Mouse (Mus musculus): ENCODE data around the gene Uncx. TPM values are rescaled to one million over a fixed set of nuclear protein-coding genes. Genes with fewer than 3 reads are reported as not detected.

Gene Uncx
- not detected in 2 replicates for total RNA-seq (2017)

GRCm38 (mm10) chr5:139543214-139543613 lies at the start of gene Uncx:
TSS of gene Uncx (plus strand) at chr5:139543494.
- no peak for ATAC-seq (ENCODE audit: extremely low read depth, insufficient number of reproducible peaks, low FRiP score, poor library complexity, severe bottlenecking)

- ATAC-seq (ENCODE audit: extremely low read depth, insufficient number of reproducible peaks, low FRiP score, poor library complexity, severe bottlenecking), result no peak
Observed at GRCm38 (mm10) chr5:139493690-139494089, 49.6 kb upstream of the Uncx start.

GRCm38 (mm10) chr5:139495019-139495669 lies 48.1 kb upstream of the Uncx start:
- ATAC-seq (ENCODE audit: extremely low read depth, insufficient number of reproducible peaks, low FRiP score, poor library complexity, severe bottlenecking), result no peak

DNA sequence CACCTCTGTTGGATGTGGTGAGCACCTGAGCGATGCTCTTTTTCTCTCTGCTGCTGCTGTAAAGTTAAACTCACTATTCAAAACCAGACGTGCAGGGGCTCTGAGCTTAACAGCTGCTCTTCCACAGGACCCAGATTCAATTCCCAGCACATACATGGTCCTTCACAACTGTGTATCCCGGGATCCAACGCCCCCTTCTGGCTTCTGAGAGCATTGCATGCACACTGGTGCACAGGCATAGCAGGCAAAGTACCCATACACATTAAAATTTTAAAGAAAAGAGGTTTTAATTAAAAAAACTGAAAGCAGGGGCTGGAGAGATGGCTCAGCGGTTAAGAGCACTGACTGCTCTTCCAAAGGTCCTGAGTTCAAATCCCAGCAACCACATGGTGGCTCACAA lies 46.4 kb upstream of the Uncx start:
- no peak for ATAC-seq (ENCODE audit: extremely low read depth, insufficient number of reproducible peaks, low FRiP score, poor library complexity, severe bottlenecking)

- no peak for ATAC-seq (ENCODE audit: extremely low read depth, insufficient number of reproducible peaks, low FRiP score, poor library complexity, severe bottlenecking)
Observed at GRCm38 (mm10) chr5:139498791-139499190, 44.5 kb upstream of the Uncx start.

DNA sequence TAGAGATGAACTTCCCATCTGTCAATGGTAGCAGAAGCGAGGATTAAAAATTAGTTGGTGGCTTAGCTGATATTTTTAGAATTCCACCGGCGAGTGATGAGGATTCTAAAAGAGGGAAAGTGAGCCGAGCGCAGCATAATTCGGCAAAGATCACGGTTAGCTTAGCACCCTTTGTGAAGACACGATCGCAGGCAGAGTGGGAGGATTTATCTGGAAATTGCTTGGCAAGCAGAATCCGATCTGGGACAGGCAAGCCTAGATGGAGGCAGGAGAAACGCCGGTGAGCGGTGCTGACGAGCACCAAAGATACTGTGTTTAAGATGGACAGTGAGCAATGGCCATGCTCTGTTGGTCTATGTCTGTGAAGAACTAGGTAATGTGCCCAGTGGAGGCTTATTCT lies 41.0 kb upstream of the Uncx start:
- no peak for ATAC-seq (ENCODE audit: extremely low read depth, insufficient number of reproducible peaks, low FRiP score, poor library complexity, severe bottlenecking)

DNA sequence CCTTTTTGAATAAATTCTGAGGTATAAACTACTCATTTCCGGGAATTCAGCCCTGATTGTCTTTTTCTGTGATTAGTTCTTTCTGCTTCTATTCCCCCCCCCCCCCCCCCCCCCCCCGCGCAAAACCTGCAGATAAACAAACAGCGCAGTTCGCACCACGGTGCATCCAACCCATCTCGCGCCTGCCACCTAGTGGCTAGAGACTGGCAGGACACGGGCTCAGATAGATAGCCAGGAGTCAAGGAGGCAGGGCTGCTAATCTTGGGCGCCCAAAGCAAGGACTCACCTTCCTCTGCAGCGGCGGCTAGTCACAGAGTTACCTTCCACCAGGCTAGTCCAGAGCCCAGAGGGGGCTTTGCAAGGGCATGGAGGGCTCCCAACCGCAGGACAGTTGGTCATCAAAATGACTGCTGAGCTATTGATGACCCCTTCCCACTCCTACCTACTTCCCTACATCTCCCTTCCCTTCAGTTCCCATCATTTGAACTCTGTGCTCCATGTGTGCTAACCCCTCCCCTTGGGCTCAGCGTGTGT lies 38.2 kb upstream of the Uncx start:
- ATAC-seq (ENCODE audit: extremely low read depth, insufficient number of reproducible peaks, low FRiP score, poor library complexity, severe bottlenecking), result peak; percentile 95

DNA sequence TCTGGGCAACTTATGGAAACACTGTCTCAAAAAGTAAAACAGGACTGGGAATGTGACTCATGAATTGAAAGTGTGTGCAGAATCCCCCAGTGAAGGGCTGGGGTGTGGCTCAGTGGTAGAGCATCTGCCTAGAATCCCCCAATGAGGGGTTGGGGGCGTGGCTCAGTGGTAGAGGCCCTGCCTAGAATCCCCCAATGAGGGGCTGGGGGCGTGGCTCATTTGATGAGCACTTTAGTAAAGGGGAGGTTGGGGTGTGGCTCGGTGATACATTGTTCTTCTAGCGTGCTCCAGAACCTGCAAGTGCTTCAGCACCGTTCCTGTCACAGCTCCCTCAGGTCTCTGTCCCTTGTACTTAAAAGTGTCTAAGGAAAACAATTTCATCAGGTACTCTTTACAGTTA lies 37.1 kb upstream of the Uncx start:
- no peak for ATAC-seq (ENCODE audit: extremely low read depth, insufficient number of reproducible peaks, low FRiP score, poor library complexity, severe bottlenecking)

- no peak for ATAC-seq (ENCODE audit: extremely low read depth, insufficient number of reproducible peaks, low FRiP score, poor library complexity, severe bottlenecking)
Observed at GRCm38 (mm10) chr5:139510682-139511366, 32.5 kb upstream of the Uncx start.

DNA sequence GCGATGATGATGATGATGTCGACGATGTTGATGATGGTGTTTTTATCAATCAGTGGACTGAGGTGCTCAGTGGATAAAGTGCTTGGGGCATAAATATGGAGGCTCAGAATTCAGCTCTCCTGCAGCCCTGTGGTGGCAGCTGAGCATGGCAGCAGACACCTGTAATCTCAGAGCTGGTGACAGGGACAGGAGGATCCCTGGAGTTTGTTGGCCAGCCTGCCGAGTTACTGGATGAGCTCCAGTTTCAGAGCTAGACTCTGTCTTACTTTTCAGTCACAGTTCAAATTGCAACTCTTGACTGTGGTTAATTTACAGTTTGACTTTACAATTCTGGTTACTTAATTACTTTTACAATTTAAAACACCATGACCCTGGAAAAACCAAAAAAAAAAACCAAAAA lies 31.1 kb upstream of the Uncx start:
- ATAC-seq (ENCODE audit: extremely low read depth, insufficient number of reproducible peaks, low FRiP score, poor library complexity, severe bottlenecking), result no peak

DNA sequence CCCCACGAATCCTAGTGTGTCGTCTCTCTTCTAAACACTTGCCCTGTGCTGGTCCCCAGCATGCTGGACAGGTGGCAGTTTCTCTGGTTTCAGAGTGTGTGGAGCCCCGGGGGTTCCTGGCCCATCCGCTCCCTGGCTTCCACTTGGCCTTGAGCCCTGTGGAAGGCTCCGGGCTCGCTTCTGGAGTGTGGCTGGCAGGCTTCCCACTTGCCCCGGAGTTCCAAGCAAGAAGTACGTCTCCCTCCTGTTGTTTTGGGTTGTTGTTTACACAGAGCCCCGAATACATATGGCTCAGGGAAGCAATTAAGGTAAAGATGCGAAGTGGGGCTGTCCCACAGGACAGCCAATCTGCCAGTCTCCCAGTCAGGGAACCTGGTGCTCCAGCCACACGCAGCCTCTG lies 27.0 kb upstream of the Uncx start:
- ATAC-seq (ENCODE audit: extremely low read depth, insufficient number of reproducible peaks, low FRiP score, poor library complexity, severe bottlenecking), result no peak

- no peak for ATAC-seq (ENCODE audit: extremely low read depth, insufficient number of reproducible peaks, low FRiP score, poor library complexity, severe bottlenecking)
Observed at GRCm38 (mm10) chr5:139520069-139520834, 23.0 kb upstream of the Uncx start.

DNA sequence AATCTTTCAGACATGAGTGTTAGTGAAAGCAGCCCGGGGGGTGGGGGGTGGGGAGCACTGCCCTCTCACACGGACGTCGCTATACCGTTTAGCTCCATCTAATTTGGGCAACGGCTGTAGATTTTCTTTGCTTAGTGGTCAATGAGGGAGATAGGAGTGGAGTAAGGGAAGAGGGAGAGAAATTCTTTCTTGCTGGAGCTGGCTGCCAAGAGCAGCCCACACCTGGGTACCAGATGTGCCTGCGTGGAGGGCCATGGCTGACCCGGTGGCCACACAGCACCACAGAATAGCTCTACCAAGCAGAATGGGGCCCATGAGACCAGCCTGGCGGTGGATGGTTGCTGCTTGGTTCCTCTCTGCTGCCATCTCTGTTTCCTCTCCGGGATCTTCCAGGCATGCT lies 21.3 kb upstream of the Uncx start:
- ATAC-seq (ENCODE audit: extremely low read depth, insufficient number of reproducible peaks, low FRiP score, poor library complexity, severe bottlenecking), result no peak

DNA sequence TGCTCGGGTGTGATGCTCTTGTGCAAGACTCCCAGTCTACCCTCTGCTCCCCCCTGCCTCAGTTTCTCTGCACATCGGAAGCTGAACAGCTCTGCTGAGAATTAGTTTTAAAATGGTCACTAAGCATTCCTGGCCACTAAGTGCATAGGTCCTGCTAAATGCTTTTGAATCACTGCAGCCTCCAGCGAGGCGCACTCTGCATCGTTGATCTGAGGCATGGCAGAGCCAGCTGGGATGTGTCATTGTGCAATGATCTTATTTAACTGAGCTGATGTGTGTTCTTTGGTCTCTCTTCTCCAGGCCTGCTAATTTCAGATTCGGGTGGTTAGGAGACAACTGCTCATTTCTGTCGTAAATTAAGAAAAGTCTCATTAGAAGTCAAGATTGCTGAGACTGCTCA lies 14.4 kb upstream of the Uncx start:
- no peak for ATAC-seq (ENCODE audit: extremely low read depth, insufficient number of reproducible peaks, low FRiP score, poor library complexity, severe bottlenecking)

GRCm38 (mm10) chr5:139535386-139535919 lies 7.8 kb upstream of the Uncx start:
- ATAC-seq (ENCODE audit: extremely low read depth, insufficient number of reproducible peaks, low FRiP score, poor library complexity, severe bottlenecking), result no peak

- ATAC-seq (ENCODE audit: extremely low read depth, insufficient number of reproducible peaks, low FRiP score, poor library complexity, severe bottlenecking), result no peak
Observed at GRCm38 (mm10) chr5:139536211-139536910, 6.9 kb upstream of the Uncx start.

DNA sequence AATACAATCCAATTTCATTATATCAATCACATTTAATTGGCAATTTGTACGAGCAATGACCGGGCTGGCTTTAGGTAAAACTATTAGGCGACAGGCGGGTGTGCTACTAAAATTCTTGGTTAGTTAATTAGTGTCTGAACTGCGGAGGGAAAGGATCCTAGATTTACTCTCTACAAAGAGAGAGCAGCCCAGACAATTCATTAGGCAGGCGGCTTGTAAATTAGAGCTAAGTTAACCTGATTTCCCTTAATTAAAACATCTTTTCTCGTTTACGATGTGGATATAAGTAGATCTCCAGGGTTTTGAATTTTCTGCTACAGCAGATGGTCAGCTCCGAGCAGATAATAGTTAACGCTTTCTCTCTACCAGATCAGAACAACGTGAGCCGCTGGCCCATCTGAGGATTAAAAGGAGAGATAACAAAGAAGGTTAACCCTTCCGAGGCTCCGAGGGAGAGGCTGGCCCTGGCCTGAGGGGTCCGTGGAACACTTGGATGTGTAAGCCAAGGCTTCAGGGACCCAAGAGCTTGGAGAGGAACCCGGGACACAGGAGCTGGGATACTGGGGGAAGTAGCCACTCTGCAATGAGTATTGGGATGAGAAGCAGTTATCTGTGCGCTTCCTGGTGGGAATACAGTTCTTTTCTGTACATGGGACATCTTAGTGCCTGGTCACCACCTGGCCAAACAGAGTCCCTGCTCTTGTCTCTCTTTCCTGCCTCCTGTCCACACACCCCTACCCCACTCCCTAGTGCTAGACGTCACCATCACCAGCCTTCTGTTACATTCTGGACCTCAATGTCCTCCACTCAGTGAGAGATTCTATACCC lies 6.2 kb upstream of the Uncx start:
- ATAC-seq (ENCODE audit: extremely low read depth, insufficient number of reproducible peaks, low FRiP score, poor library complexity, severe bottlenecking), result no peak

- no peak for ATAC-seq (ENCODE audit: extremely low read depth, insufficient number of reproducible peaks, low FRiP score, poor library complexity, severe bottlenecking)
Observed at GRCm38 (mm10) chr5:139537739-139538135, 5.6 kb upstream of the Uncx start.
